Mouse (Mus musculus) cerebellum, postnatal 36 days (tissue): Measurements from ENCODE around the gene Pqbp1.
A peak's percentile ranks its signal among the peaks of the same experiment; 100 is the strongest.

Source experiments
- DNase-seq, 2 experiments: peaks; one replicate each; pipeline ENCODE4 v3.0.0; 2021 to 2022; ENCODE audit warnings: mixed read lengths in 2 of 2

Gene Pqbp1

DNA sequence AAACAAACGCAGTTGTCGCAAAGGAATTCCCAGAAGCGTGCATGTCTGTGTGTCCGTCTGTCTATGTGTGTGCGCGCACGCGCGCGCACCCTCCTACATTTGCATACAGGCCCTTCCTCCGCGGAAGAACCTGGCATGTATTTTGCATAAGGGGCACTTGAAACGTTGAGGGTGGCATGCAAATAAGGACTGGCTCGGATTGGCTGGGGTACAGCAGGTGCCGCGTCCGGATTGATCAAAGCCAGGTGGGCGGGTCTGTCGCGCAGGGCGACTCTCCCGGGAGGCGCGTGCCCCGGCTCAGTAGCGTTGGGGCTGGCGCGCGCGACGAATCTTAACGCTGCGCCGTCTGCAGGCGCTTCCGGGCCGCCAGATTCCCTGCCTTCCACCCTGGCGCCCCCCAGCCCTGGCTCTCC is 21.1 kb downstream of the Pqbp1 start, which contains the start of gene Pim2:
Pim2 (plus strand) TSS at position 256 of the 413 bp plus-strand sequence.
- DNase-seq: peak; percentile 82 to 87

DNA sequence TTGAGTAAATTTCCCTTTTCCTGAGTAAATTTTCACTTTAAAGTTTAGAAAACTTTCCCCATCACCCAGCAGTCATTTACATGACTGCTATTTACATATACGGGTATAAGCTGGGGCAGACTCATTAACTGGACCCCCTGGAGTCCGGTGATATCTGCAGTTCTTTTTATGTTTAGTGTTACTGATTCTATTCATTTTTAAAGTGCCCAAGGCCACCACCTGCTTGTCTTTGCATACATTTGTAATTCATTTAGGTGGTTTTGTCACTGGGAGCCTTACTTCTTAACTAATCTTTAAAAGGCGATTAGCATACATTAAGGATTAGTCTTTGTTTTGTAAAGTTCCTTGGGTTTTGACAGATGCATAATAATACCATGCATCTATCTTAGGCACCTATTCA is 29.2 kb downstream of the Pqbp1 start:
- DNase-seq: no peak

DNA sequence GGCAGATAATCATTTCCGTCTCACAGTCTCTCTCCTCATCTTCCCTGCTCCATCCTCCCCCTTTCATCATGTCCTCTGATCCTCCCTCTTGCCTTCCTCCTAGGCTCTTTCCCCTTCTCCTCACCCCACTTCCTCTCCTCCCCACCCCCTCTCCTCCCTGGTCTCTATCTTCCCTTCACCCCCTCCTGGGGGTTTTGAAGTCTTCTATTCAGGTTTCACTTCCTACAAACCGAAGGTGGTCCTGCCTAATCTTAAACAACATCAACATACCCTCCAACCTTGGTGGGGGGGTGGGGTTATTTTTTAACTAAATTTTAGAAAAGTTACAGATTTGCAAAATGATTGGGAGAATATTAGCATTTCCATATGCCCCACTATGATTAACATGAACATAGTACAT is 30.6 kb downstream of the Pqbp1 start:
- DNase-seq: no peak

DNA sequence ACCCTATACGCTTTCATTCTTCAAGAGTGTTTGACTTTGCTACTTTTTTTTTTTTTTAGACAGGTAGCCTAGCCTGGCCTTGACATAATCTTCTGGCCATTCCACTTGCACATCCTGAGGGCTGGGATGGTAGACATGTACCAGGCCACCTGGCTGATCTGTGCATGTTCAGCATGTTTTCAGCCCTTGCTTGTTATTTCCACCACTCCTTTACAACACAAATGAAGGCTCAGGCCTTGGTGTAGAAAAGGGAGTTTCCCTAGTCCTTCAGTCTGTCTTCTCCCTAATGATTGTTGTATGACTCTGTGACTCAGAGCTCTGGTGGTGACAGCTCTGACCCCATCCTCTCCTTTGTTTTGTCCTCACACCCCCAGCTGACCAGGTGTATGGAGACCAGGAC is 31.9 kb downstream of the Pqbp1 start:
- no peak for DNase-seq

DNA sequence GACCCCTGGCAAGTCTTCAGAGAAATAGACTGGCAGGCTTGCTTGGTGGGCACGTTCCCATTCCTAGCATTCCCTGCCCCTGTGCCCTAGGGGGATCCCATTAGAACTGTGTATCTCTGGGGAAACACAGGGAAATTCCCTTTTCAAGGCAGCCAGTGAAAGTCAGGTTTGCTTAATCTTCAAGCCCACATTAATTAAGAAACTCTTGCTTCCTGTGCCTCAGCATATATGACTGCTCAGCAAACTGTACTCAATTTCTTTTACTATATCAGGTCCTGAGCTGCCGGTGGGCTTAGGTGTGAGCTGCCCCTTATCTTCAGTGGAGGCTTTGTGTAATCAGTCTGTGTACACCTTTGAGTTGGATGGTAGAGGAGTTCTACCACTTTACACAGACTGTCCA is 33.3 kb downstream of the Pqbp1 start:
- DNase-seq: no peak

DNA sequence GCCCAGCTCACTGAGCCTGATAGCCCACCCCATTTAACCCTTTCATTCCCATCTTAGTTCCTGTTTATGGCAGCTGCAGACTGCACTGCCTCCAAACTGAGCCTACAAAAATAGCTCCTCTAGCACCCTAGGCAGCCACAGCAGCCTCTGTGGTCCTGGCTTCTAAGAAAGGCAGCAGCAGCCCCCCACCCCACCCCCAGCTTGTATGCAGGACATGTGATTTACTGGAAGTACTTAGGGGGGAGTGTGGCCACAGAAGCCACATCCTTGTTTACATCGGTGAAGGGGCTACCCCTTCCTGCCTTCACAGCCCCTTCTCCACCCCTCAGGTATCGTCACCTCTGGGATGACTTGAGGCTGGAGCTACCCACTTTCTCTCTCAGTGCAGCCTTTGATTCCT is 33.7 kb downstream of the Pqbp1 start:
- DNase-seq: no peak

DNA sequence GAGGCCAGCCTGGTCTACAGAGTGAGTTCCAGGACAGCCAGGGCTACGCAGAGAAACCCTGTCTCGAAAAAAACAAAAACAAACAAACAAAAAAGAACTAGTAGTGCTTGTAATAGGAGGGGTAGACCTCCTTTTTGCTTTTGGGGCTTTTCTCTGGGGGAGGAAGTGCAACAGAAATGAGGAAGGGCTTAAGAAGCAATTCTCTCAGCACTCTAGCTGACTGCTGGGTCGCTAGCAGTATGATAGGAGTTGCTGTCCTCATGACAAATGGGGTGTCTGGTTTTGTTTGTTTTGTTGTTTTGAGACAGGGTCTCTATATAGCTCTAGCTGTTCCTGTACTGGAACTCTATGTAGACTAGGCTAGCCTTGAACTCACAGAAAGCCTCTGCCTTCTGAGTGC is 34.5 kb downstream of the Pqbp1 start:
- DNase-seq: no peak

DNA sequence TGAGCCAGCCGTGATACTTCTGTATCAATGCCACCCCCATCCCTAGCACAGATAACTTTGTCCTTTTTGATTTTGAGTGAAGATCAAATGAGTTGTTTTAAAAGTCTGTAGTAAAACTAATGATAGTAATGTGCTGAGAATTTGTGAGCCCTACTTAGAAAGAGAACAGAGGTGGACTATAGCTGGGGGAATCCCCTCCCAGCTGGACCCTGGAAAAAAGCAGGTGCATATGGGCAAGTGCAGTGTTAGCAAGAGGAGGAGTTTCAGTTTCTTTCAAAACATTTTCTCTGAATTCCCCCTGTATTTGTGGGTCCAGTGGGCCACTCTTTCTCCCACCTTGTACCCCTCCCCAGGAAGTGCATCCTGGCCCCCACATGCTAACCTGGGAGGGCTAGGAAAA is 35.9 kb downstream of the Pqbp1 start:
- DNase-seq: no peak

DNA sequence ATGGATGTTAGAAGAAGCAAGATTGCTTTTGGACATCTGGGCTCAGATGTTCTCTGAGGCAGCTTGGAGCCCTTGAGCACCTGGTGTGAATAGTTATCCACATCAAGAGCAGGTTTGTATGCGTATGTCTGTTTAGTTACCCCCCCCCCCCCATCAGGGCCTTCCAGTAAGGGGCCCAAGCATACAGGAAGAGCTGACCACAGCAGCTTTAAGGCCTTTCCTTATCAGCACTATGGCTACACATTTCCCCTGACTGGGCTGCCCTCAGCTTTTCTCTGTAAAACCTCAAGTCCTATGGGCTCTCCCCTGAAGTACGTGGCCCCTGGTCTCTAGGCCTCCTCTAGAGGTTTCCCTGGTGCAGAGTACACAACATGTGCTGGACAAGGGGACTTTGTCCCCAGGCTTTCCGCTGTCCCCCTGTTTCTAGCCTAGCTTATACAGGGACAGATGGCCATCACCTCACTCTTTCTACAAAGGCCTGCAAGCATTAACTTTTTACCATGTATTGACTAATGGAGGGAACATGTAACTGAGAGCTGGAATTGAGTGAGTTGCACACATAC is 39.8 kb downstream of the Pqbp1 start:
- DNase-seq: no peak

DNA sequence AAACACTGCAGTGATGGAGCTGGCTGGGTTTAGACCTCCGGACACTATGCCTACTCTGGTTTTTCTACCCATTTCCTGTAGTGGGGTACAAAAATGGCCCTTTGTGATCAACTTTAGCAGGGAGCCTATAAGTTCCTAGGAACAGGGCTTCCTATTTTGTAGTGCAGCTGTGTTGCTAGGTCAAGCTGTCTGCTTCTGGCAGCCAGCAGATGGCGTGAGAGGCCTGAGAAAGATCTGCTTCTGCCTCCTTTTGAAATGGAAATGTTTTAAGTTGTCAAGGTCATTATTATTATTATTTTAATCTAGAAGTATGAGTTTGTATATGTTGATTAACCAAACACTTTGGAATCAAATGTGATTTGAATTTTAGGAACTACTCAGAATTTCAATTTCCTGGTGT is 44.5 kb downstream of the Pqbp1 start:
- peak; percentile 39 to 42 for DNase-seq

DNA sequence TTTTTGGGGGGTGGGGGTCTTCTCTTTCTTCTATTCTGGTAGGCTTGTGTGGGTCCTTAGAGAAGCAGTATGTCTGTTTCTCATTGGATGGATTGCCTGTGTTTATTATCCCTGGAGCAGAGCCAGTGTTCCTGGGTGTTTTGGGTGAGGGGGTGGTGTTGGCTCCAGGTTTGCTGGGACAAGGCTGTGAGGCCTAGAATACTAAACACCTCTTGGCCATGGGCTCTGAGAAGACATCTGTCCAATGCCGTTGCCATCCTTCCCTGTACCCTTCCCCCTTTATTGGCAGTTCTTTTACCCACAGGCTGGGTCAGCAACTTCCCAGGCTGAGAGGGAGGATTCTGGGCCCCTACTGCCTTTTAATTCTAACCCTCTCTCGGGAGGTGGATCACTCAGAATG is 51.2 kb downstream of the Pqbp1 start:
- DNase-seq: no peak
